Mouse (Mus musculus): ENCODE measurements at regions not wholly inside any gene's neighbourhood (a gene's known extent, or its start where the extent isn't known, plus 50 kb on each side); places are given as distances from the start of the nearest gene placed in this dataset.

- TF ChIP-seq CTCF (IDR thresholded peaks at IDR 0.05; ENCODE audit: low read depth, low read length) (no peak), POLR2A (IDR thresholded peaks at IDR 0.05; ENCODE audit: extremely low read depth, insufficient read depth, low read length) (no peak)
These were observed 72.6 kb upstream of the Bmp2k start for GRCm38 (mm10) chr5:96924736-96925429.

Measured in liver, adult 2 months (tissue).